Mouse (Mus musculus) heart, postnatal 14 days (tissue): Measurements from ENCODE around the gene Tubb1. TPM values are rescaled to one million over a fixed set of nuclear protein-coding genes. Genes with fewer than 3 reads are reported as not detected.

Experiments used
- DNase-seq, 2 experiments: peaks; one replicate each; pipeline ENCODE4 v3.0.0; 2021 to 2022
- intact Hi-C: fragments of 180-260 bp; cut with DNase I; formaldehyde crosslinking; loops from one replicate; pipeline ENCODE4 v1.15.1; 2025
- total RNA-seq, 2 experiments: library from RNA; stranded (reverse); gene quantifications; 2 replicates each; pipeline ENCODE4 v1.2.3; 2021

Tubb1 gene
- total RNA-seq, 2 experiments from 2014 or later = 2.0 TPM

DNA sequence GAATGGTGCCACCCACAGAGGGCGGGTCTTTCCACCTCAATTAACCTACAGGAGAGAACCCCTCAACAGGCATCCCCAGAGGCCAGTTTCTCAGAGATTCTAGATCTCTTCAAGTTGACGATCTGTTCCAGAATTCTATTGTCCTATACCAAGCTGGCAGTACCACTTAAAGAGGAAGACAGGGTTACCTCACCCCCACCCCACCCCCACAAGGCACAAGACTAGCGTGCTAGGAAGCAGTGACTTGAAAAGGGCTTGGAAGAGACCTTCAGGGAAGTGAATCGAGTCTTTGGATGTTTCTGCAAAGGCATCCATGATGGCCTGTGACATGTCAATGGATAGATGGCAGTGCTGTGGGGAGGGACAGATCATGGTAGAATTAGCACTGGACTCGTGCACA lies 28.3 kb downstream of the Tubb1 start:
- intact Hi-C loops = loop anchor here (10.0 kb wide), 1 partner anchor 376 kb away; no protein-coding TSS in a partner anchor
- no peak for DNase-seq

DNA sequence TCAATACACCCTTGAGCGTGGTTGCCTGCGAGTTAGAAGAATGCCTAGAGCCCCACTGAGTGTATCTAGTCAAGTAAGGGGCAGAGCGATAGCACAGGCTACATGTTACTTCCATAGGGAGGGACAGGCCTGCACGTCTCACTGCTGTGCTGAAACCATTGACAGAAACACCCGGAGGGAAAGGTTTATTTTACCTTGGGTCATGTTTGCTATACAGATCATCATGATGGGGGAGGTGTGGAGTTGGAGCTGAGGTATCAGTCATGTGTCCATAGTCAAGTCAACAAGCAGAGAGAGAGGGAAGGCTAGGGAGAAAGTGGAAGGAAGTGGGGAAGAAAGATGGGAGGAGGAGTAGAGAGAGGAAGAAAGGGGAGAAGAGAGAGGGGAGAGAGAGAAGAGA lies 36.5 kb downstream of the Tubb1 start:
- intact Hi-C loops = no loop called here
- DNase-seq = no peak

DNA sequence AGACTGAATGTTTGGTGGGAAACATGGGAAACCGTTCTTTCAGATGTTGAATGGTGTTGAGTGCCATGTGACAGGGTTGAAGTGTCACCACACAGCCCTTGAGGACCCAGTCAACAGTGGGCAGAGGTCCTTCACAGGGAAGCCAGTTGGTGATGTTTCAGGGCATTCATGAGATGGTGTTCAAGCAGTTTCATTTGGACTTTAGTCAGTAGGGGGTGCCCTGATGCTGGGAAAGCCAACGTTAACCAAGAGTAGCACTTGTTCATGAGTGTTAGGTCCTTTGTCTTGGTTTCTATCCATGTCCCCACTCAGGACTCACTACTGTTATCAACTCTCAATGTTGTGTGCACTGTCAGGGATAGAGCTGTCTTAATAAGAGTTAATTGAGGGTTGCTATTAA lies 42.4 kb downstream of the Tubb1 start:
- peak in 1 of 2 experiments; percentile 7 for DNase-seq
- intact Hi-C loops = loop anchor here (1.0 to 5.0 kb wide), 3 partner anchors 164 to 364 kb away; no protein-coding TSS in a partner anchor

DNA sequence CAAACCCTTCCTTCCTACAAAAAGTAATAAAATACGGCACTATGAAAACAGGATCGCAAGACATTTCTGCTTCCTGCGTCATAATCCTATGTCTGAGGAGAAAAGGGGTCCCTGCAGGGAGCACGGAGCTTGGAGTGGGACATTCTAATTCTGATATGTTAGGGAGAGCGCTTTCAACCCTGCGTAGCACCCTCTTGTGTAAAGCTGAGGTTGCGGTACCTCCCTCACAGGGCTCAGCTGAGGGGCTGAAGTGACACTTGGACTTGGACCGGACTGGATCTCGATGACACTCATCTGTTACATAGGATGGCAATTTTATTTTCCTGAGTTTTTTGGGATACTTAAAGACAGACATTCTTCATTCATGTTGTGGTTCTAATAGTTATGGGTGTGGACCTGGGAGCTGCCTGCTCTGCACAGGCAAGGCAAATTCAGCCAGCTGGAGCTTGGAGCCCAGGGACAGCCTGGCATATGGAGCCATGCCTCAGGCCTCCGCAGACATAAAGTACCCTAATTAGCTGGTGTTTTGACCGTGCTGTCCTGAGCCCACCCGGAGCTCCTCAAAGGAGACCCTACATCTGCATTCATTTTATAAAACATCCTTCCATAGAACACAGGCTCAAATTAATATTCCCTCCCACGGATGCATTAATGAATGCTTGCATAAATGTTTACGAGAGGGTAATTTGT lies 50.5 kb downstream of the Tubb1 start:
- intact Hi-C loops = no loop called here
- no peak for DNase-seq

DNA sequence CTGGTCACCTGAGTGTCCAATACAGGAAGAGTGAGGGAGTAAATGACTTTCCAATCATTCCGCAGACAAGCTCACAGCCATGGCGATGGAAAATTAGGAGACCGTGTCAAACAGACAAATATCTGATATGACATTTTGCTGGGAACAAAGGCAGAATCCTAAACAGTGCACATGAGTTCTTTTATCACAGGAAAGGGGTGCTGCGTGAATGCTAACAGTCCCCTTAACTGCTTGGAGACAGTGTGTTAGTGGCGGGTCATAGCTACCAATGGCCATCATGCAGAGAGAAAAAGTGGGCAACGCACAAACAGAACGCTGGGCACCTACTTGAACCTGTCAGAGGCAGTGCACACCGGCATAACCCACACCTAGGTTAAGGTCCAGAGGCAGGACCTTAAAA lies 51.0 kb downstream of the Tubb1 start:
- intact Hi-C loops = no loop called here
- no peak for DNase-seq

DNA sequence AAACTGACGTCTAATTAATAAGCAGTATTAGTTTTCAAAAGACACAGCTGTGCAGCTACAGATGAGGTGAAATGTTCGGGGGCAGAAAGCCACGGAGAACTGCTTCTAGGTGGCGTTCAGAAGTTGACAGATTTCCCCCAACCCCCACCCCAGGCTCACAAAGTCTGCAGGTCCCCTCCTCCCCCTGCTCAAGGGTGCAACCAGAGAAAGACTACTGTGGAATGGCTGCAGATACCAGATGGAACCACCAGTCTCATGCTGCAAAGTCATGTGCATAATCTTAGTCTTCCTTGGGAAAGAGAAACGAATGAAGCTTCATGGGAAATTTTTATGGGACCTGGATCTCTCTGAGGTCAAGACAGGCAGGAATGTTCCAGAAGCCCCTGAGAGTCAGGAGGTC lies 51.8 kb downstream of the Tubb1 start:
- intact Hi-C loops = no loop called here
- no peak for DNase-seq

DNA sequence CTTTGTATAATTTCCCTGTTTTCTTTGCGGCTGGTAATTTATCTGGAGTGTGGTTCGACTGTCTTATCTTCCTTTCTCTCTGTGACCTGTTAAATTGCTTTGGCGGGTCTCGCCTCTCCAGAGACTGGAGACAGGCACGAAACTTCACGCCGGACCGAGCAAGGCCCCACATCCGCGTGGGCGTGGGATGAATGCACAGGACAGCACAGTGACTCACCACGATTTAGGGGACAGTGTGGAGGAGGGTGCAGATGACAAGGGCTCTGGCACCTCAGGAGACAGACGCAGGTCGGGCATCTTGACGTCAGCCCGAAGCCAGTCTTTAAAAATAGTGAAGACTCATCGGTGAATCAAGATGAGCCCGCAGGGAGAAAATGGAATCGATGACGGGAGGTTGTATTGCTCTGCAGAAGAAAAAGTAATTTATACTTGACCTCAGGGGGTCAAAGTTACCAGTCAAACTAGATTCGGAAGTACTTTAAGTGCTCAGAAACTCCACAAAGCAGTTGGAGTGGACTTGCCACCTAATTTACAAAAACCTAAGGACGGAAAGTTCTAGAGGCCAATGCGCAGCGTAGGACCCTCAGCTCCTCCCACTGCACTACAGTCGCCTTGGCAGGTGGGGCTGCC lies 52.5 kb downstream of the Tubb1 start:
- intact Hi-C loops = no loop called here

More for the DNA sequence above, 52.5 kb downstream of the Tubb1 start:
- DNase-seq = no peak

Other genes with a start within 250 kb of the Tubb1 start
- gene Gnas, start 166.4 kb upstream of the Tubb1 start, total RNA-seq = 1,000 to 10,000 TPM; 1,353 to 1,383 TPM
- 1 to 10 TPM; 1.7 to 1.8 TPM for gene Gm20721, start 104.0 kb upstream of the Tubb1 start, total RNA-seq
- gene Nelfcd, start 34.9 kb upstream of the Tubb1 start, total RNA-seq = 10 to 100 TPM; 37.7 to 38.8 TPM
- 10 to 100 TPM; 36.6 to 42.1 TPM for gene Ctsz, start 11.7 kb upstream of the Tubb1 start, total RNA-seq
- 1,000 to 10,000 TPM; 1,334 to 1,389 TPM for gene Atp5e, start 13.4 kb downstream of the Tubb1 start, total RNA-seq
- gene Prelid3b, start 22.4 kb downstream of the Tubb1 start, total RNA-seq = 10 to 100 TPM; 59.8 to 72.3 TPM
- gene Zfp831, start 192.8 kb downstream of the Tubb1 start, total RNA-seq = under 1 TPM; 0.07 to 0.12 TPM